Mouse (Mus musculus) stomach, embryonic 15.5 days (tissue): ENCODE measurements around the gene Ypel4. TPM values are rescaled to one million over a fixed set of nuclear protein-coding genes. Genes with fewer than 3 reads are reported as not detected.

Experiments used
- ATAC-seq: fragments of 200-750 bp; cut with Nextera tagmentation; 2 replicates; pipeline ENCODE4 v1.8.0; 2017; ENCODE audit warnings: low read depth, moderate number of reproducible peaks, moderate TSS enrichment; ENCODE audit not compliant: insufficient read depth, low FRiP score
- H3K27ac ChIP-seq: fragments of 300-500 bp; sonication (generic); 2 replicates; pipeline ENCODE4 v1.5.1; 2015; ENCODE audit warnings: mild to moderate bottlenecking, inconsistent platforms
- H3K27me3 ChIP-seq: fragments of 300-500 bp; sonication (generic); replicated peaks from 2 replicates; pipeline ENCODE4 v1.6.1; 2015; ENCODE audit warnings: inconsistent platforms
- H3K36me3 ChIP-seq: fragments of 300-500 bp; sonication (generic); 2 replicates; pipeline ENCODE4 v1.6.1; 2015; ENCODE audit warnings: inconsistent platforms
- H3K4me1 ChIP-seq: fragments of 300-500 bp; sonication (generic); 2 replicates; pipeline ENCODE4 v1.6.1; 2015; ENCODE audit warnings: inconsistent platforms
- H3K4me2 ChIP-seq: fragments of 300-500 bp; sonication (generic); 2 replicates; pipeline ENCODE4 v1.6.1; 2015; ENCODE audit warnings: mild to moderate bottlenecking, inconsistent platforms
- H3K4me3 ChIP-seq: fragments of 300-500 bp; sonication (generic); replicated peaks from 2 replicates; pipeline ENCODE4 v1.5.1; 2015; ENCODE audit warnings: inconsistent platforms
- H3K9ac ChIP-seq: fragments of 300-500 bp; sonication (generic); 2 replicates; pipeline ENCODE4 v1.6.1; 2015; ENCODE audit warnings: inconsistent platforms
- H3K9me3 ChIP-seq: fragments of 300-500 bp; sonication (generic); 2 replicates; pipeline ENCODE4 v1.6.1; 2016; ENCODE audit warnings: inconsistent platforms
- WGBS: fragments of 180-500 bp; shearing (Covaris S2); methylation state at CpG from one replicate; pipeline ENCODE4 v1.1.7; 2015; 5-methylcytosine and 5-hydroxymethylcytosine counted together
- polyA plus RNA-seq: library from polyadenylated mRNA; unstranded; fragments of >200 nt; fragmentation: Nextera tagmentation; extraction: Ambion mirVana; gene quantifications from 2 replicates; pipeline ENCODE4 v1.2.1, GENCODE M21; 2015

Ypel4 gene
- polyA plus RNA-seq, 1 experiment from 2014 or later = 11.0 TPM

DNA sequence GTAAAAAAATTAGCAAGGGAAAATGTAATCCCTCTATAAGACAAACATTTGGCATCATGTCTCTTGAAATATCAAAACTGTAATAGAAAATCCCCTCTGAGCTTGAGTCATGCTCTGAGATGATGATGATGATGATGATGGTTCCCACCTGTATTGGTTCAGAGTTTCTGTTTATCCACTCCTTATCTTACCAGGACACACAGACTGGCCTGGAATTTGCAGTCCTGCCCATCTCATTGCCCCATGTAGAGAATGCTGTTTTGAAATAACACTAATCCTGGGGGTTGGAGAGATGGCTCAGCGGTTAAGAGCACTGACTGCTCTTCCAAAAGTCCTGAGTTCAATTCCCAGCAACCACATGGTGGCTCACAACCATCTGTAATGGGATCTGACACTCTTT, 1.5 kb upstream of the Ypel4 start:
- peaks cover 40% of the 10 kb centered on the region for H3K4me1 ChIP-seq
- no peak overlapping the region for H3K27ac ChIP-seq
- H3K4me3 ChIP-seq = no peak overlapping the region
- ATAC-seq = no peak
- 0 out of 2 replicates have a peak, but pooled peaks cover 3% of the 10 kb centered on the region for H3K27me3 ChIP-seq
- no peaks in the 10 kb centered on the region for H3K36me3 ChIP-seq
- no peak overlapping the region for H3K4me2 ChIP-seq
- H3K9me3 ChIP-seq = no peaks in the 10 kb centered on the region
- no peak overlapping the region for H3K9ac ChIP-seq
- WGBS = 74% methylated on average over 1 of the region's 1 CpGs

DNA sequence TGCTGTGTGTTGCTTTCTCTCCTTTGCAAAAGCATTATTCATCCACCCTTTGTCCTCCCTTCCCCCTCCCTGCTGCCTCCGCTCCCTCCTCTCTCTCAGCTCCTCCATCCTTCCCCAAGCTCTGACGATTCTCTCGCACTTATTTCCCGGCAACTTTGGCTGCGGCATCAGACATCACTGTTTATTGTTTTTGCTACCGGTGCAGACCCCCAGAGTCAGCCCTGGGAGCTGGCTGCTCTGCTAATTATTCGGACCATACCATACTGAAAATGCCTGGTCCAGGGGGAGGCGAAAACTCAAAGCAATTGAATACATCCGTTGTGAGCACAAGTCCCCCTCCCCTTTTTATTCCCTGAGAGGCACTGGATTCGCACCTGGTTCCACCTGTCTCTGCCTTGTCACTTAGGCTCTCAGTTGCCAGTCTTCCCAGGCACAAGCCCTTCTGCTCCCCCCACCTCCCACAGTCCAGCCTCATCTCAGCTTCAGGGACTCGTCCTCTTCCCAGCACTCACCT, 550 bp downstream of the Ypel4 start:
- 0 out of 2 replicates have a peak, but pooled peaks cover 3% of the 10 kb centered on the region for H3K27me3 ChIP-seq
- peak overlapping the region; percentile 69 for H3K4me2 ChIP-seq
- H3K9me3 ChIP-seq = no peaks in the 10 kb centered on the region
- no peaks in the 10 kb centered on the region for H3K36me3 ChIP-seq
- no peak overlapping the region; the same call in 1 of the 2 replicates for H3K27ac ChIP-seq
- peaks cover 56% of the 10 kb centered on the region for H3K4me1 ChIP-seq
- no peak for ATAC-seq
- WGBS = under 1% methylated on average over 11 of the region's 11 CpGs
- peak overlapping the region; percentile 45 for H3K4me3 ChIP-seq
- H3K9ac ChIP-seq = peak overlapping the region; percentile 13; the same call in 1 of the 2 replicates

DNA sequence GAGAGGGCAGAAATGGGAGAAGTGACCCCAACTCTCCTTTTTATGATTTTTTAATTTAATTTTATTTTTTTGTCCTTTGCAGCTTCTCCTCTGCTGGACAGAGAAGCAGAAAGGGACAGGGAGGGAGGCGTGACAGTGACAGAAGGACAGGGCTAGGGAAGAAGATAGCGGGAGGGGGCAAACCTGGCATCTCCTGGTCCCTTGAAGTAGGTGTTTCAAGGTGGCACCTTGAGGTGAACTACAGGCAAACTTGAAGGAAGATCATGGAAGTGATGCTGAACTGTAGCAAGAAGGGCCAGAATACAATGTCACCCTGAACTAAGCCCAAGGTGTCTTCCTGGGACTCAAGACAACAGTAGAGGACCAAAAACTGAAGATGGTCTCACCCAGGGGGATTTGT, 1.1 kb downstream of the Ypel4 start:
- peaks cover 60% of the 10 kb centered on the region for H3K4me1 ChIP-seq
- H3K9me3 ChIP-seq = no peaks in the 10 kb centered on the region
- 0 out of 2 replicates have a peak, but pooled peaks cover 2% of the 10 kb centered on the region for H3K36me3 ChIP-seq
- H3K27me3 ChIP-seq = 0 out of 2 replicates have a peak, but pooled peaks cover 3% of the 10 kb centered on the region
- H3K4me3 ChIP-seq = peak overlapping the region; percentile 45
- peak overlapping the region; percentile 69 for H3K4me2 ChIP-seq
- no peak for ATAC-seq
- H3K9ac ChIP-seq = peak overlapping the region; percentile 13; the same call in 1 of the 2 replicates
- 3% methylated on average over 2 of the region's 2 CpGs for WGBS
- H3K27ac ChIP-seq = no peak overlapping the region

DNA sequence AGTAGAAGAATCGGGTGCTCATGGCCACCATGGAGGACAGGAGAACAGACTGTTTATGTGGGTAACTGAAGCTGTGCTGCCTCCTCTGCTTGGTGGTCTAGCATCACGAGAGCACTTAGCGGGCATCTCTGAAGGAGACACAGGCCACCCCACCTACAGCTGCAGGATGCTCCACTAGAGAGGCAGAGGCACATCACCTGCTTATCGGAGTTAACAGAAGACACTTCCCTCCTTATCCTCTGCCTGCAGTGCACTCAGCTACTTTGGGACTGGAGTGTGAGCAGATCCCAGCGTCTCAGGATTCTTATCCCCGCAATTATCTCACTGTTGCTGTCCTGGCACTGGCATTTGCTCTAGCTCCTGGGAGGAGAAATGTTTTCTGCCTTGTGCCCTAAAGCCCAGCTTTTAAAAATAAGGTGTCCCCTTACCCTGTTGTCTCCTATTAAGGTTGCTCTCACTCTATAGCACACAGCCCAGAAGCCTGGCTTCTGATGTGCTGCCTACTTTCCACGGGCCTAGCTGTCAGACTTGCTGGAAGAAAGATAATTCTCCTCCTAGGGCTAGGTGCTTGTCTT, 1.6 kb downstream of the Ypel4 start:
- no peak overlapping the region; the same call in 1 of the 2 replicates for H3K27ac ChIP-seq
- H3K4me2 ChIP-seq = peak overlapping the region; percentile 69
- 0 out of 2 replicates have a peak, but pooled peaks cover 5% of the 10 kb centered on the region for H3K36me3 ChIP-seq
- peak; percentile 85 for ATAC-seq
- WGBS = 11% methylated on average over 7 of the region's 7 CpGs
- H3K4me1 ChIP-seq = peaks cover 65% of the 10 kb centered on the region
- H3K9ac ChIP-seq = peak overlapping the region; percentile 13; the same call in 1 of the 2 replicates
- H3K9me3 ChIP-seq = no peaks in the 10 kb centered on the region
- H3K4me3 ChIP-seq = peak overlapping the region; percentile 45
- H3K27me3 ChIP-seq = 0 out of 2 replicates have a peak, but pooled peaks cover 3% of the 10 kb centered on the region

- 0 out of 2 replicates have a peak, but pooled peaks cover 3% of the 10 kb centered on the region for H3K27me3 ChIP-seq
- peak overlapping the region; percentile 12 for H3K4me3 ChIP-seq
- H3K27ac ChIP-seq = no peak overlapping the region
- 5% methylated on average over 27 of the region's 27 CpGs for WGBS
- no peak overlapping the region for H3K9ac ChIP-seq
- peak overlapping the region; percentile 69 for H3K4me2 ChIP-seq
- peaks cover 10% of the 10 kb centered on the region; the same call in 1 of the 2 replicates for H3K36me3 ChIP-seq
- ATAC-seq = no peak
- H3K9me3 ChIP-seq = no peaks in the 10 kb centered on the region
- H3K4me1 ChIP-seq = peaks cover 75% of the 10 kb centered on the region
Observed at GRCm38 (mm10) chr2:84736312-84737161, 2.7 kb downstream of the Ypel4 start.

- peak overlapping the region; percentile 68 for H3K27ac ChIP-seq
- 1% methylated on average over 8 of the region's 8 CpGs for WGBS
- no peak overlapping the region for H3K9ac ChIP-seq
Observed at GRCm38 (mm10) chr2:84737451-84737925, 3.6 kb downstream of the Ypel4 start.

GRCm38 (mm10) chr2:84738271-84738911, 4.5 kb downstream of the Ypel4 start:
- H3K4me1 ChIP-seq = peaks cover 83% of the 10 kb centered on the region
- peaks cover 10% of the 10 kb centered on the region; the same call in 1 of the 2 replicates for H3K36me3 ChIP-seq
- peak overlapping the region; percentile 69 for H3K4me2 ChIP-seq
- 2% methylated on average over 12 of the region's 12 CpGs for WGBS
- H3K9ac ChIP-seq = no peak overlapping the region
- peak overlapping the region; percentile 15 for H3K4me3 ChIP-seq
- no peak for ATAC-seq
- no peaks in the 10 kb centered on the region for H3K9me3 ChIP-seq
- 0 out of 2 replicates have a peak, but pooled peaks cover 3% of the 10 kb centered on the region for H3K27me3 ChIP-seq
- H3K27ac ChIP-seq = peak overlapping the region; percentile 68; the same call in 1 of the 2 replicates

More at GRCm38 (mm10) chr2:84737451-84737925, 3.6 kb downstream of the Ypel4 start:
- 0 out of 2 replicates have a peak, but pooled peaks cover 3% of the 10 kb centered on the region for H3K27me3 ChIP-seq
- H3K4me3 ChIP-seq = 0 out of 2 replicates have a peak overlapping the region, but pooled peaks have one; percentile 12
- H3K4me1 ChIP-seq = peaks cover 83% of the 10 kb centered on the region
- peaks cover 10% of the 10 kb centered on the region; the same call in 1 of the 2 replicates for H3K36me3 ChIP-seq
- peak overlapping the region; percentile 69 for H3K4me2 ChIP-seq
- no peaks in the 10 kb centered on the region for H3K9me3 ChIP-seq
- peak; percentile 15; the same call in 1 of the 2 replicates for ATAC-seq

GRCm38 (mm10) chr2:84740608-84741333, 6.9 kb downstream of the Ypel4 start:
- Histone ChIP-seq H3K9ac (no peak overlapping the region), H3K27ac (no peak overlapping the region; the same call in 1 of the 2 replicates), H3K4me1 (peaks cover 65% of the 10 kb centered on the region), H3K4me3 (peak overlapping the region; percentile 95), H3K4me2 (peak overlapping the region; percentile 80), H3K27me3 (0 out of 2 replicates have a peak, but pooled peaks cover 3% of the 10 kb centered on the region), H3K9me3 (no peaks in the 10 kb centered on the region), H3K36me3 (peaks cover 10% of the 10 kb centered on the region; the same call in 1 of the 2 replicates)
- ATAC-seq = no peak
- 58% methylated on average over 15 of the region's 15 CpGs for WGBS

DNA sequence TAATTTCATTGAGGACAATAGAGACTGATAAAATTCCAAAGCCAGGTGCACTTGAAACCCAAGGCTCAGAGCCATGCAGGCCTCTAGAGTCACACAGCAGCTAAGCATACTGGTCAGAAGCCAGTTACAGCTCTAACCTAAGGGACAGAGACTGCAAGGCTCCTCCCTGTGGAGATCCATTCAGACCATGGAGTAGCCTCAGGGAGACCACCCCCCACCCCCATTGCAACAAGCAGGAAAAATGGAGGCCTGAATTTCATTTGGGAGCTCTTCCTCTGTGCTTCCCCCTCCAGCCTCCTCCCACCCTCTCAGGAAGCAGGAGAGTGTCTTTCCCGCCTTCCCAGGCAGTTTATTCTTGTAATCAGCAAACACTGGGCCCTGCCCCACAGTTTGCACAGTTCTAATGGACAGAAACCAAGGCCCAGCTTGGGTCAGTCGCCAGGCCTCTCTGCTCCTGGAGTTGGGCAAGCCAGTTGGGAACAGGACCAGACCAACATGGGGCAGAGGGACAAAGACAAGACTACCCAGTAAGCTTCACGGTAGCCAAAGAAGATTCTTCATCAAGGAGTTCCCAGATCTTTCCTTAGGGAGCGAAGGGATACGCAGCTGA, 8.1 kb downstream of the Ypel4 start:
- H3K27ac ChIP-seq = peak overlapping the region; percentile 99
- peak overlapping the region; percentile 95 for H3K4me3 ChIP-seq
- WGBS = 4% methylated on average over 5 of the region's 5 CpGs
- H3K9ac ChIP-seq = peak overlapping the region; percentile 5; the same call in 1 of the 2 replicates
- H3K4me1 ChIP-seq = peaks cover 53% of the 10 kb centered on the region
- H3K36me3 ChIP-seq = peaks cover 10% of the 10 kb centered on the region; the same call in 1 of the 2 replicates
- ATAC-seq = peak; percentile 2; the same call in 1 of the 2 replicates
- no peaks in the 10 kb centered on the region for H3K27me3 ChIP-seq
- H3K9me3 ChIP-seq = no peaks in the 10 kb centered on the region
- H3K4me2 ChIP-seq = peak overlapping the region; percentile 80
